Mouse (Mus musculus): ENCODE data around the gene Tbxa2r. TPM values are rescaled to one million over a fixed set of nuclear protein-coding genes. Genes with fewer than 3 reads are reported as not detected.

Gene Tbxa2r
- 10 to 100 TPM; 30.0 to 30.7 TPM for total RNA-seq (2023)

GRCm38 (mm10) chr10:81328386-81328785 is at the start of gene Tbxa2r:
Tbxa2r (plus strand) TSS chr10:81328731.

GRCm38 (mm10) chr10:81291511-81292104 is 36.9 kb upstream of the Tbxa2r start, which contains the start of gene Tjp3:
Tjp3 (minus strand) TSS chr10:81291581.

GRCm38 (mm10) chr10:81292554-81293333 is 35.8 kb upstream of the Tbxa2r start, which contains the start of gene Pip5k1c:
Pip5k1c (plus strand) TSS chr10:81292963.

GRCm38 (mm10) chr10:81320550-81321347 is 7.8 kb upstream of the Tbxa2r start, which contains the start of gene Cactin:
Cactin (plus strand) TSS chr10:81321103.

GRCm38 (mm10) chr10:81342686-81343505 is 14.4 kb downstream of the Tbxa2r start, which contains the start of gene Gipc3:
Gipc3 (minus strand) TSS chr10:81343266.

GRCm38 (mm10) chr10:81350351-81351063 is 22.0 kb downstream of the Tbxa2r start, which contains the start of gene Hmg20b:
Hmg20b (minus strand) TSS chr10:81350480.

GRCm38 (mm10) chr10:81356991-81357844 is 28.7 kb downstream of the Tbxa2r start, which contains the start of gene Mfsd12:
Mfsd12 (plus strand) TSS chr10:81357491.

GRCm38 (mm10) chr10:81365672-81366476 is 37.3 kb downstream of the Tbxa2r start, which contains the start of gene 4930404N11Rik:
4930404N11Rik (minus strand) TSS chr10:81365816.

GRCm38 (mm10) chr10:81377793-81378552 is 49.4 kb downstream of the Tbxa2r start, which contains the start of gene Fzr1:
Fzr1 (minus strand) TSS chr10:81378516.

GRCm38 (mm10) chr10:81383802-81384604 is 55.5 kb downstream of the Tbxa2r start, which contains the start of the genes Dohh and Gm48551:
Dohh (plus strand) TSS chr10:81384428.
Gm48551 (plus strand) TSS chr10:81384466.

Other genes with a start within 250 kb of the Tbxa2r start
- not detected for gene Creb3l3, start 229.9 kb upstream of the Tbxa2r start, total RNA-seq (2023)
- 100 to 1,000 TPM; 134 to 145 TPM for gene Map2k2, start 222.8 kb upstream of the Tbxa2r start, total RNA-seq (2023)
- 10 to 100 TPM; 75.0 to 78.0 TPM for gene Zbtb7a, start 193.5 kb upstream of the Tbxa2r start, total RNA-seq (2023)
- 10 to 100 TPM; 37.2 to 43.2 TPM for gene Pias4, start 160.8 kb upstream of the Tbxa2r start, total RNA-seq (2023)
- 1,000 to 10,000 TPM; 2,301 to 2,484 TPM for gene Eef2, start 152.1 kb upstream of the Tbxa2r start, total RNA-seq (2023)
- 10 to 100 TPM; 62.4 to 62.6 TPM for gene Dapk3, start 145.7 kb upstream of the Tbxa2r start, total RNA-seq (2023)
- gene 4930442H23Rik, start 144.9 kb upstream of the Tbxa2r start, total RNA-seq (2023), result not detected
- gene Nmrk2, start 126.7 kb upstream of the Tbxa2r start, total RNA-seq (2023), result not detected
- 1 to 10 TPM; 1.4 to 2.7 TPM for gene Atcay, start 97.9 kb upstream of the Tbxa2r start, total RNA-seq (2023)
- 1 to 10 TPM; 5.2 to 5.5 TPM for gene Zfr2, start 95.6 kb upstream of the Tbxa2r start, total RNA-seq (2023)
- gene Matk, start 75.8 kb upstream of the Tbxa2r start, total RNA-seq (2023), result 10 to 100 TPM; 16.0 to 20.8 TPM
- gene Mrpl54, start 61.8 kb upstream of the Tbxa2r start, total RNA-seq (2023), result 10 to 100 TPM; 78.6 to 84.0 TPM
- 10 to 100 TPM; 28.8 to 36.2 TPM for gene Apba3, start 61.8 kb upstream of the Tbxa2r start, total RNA-seq (2023)
- gene Tjp3, start 37.1 kb upstream of the Tbxa2r start, total RNA-seq (2023), result 1 to 10 TPM; 4.2 to 5.8 TPM
- 100 to 1,000 TPM; 104 to 118 TPM for gene Pip5k1c, start 35.8 kb upstream of the Tbxa2r start, total RNA-seq (2023)
- 10 to 100 TPM; 48.1 to 49.9 TPM for gene Cactin, start 7.6 kb upstream of the Tbxa2r start, total RNA-seq (2023)
- not detected for gene Gipc3, start 14.5 kb downstream of the Tbxa2r start, total RNA-seq (2023)
- gene Hmg20b, start 21.7 kb downstream of the Tbxa2r start, total RNA-seq (2023), result 10 to 100 TPM; 33.7 to 41.3 TPM
- gene Mfsd12, start 28.8 kb downstream of the Tbxa2r start, total RNA-seq (2023), result 10 to 100 TPM in 1 of 2 experiments, 1 to 10 TPM in 1; 5.9 to 10.6 TPM
- 10 to 100 TPM in 1 of 2 experiments, 1 to 10 TPM in 1; 8.0 to 10.6 TPM for gene 4930404N11Rik, start 37.1 kb downstream of the Tbxa2r start, total RNA-seq (2023)
- gene Fzr1, start 49.8 kb downstream of the Tbxa2r start, total RNA-seq (2023), result 10 to 100 TPM; 32.5 to 38.5 TPM
- gene Dohh, start 55.7 kb downstream of the Tbxa2r start, total RNA-seq (2023), result 10 to 100 TPM; 38.0 to 44.2 TPM
- gene Gm48551, start 55.7 kb downstream of the Tbxa2r start, total RNA-seq (2023), result 1 to 10 TPM; 3.3 to 5.8 TPM
- 1 to 10 TPM; 6.1 to 6.4 TPM for gene Gm48552, start 60.3 kb downstream of the Tbxa2r start, total RNA-seq (2023)
- 1 to 10 TPM; 3.6 to 6.8 TPM for gene Smim24, start 64.3 kb downstream of the Tbxa2r start, total RNA-seq (2023)
- gene Nfic, start 126.9 kb downstream of the Tbxa2r start, total RNA-seq (2023), result 10 to 100 TPM; 18.7 to 22.7 TPM
- under 1 TPM in 1 of 2 experiments, not detected in 1; 0.44 TPM for gene Celf5, start 154.0 kb downstream of the Tbxa2r start, total RNA-seq (2023)
- gene Ncln, start 167.7 kb downstream of the Tbxa2r start, total RNA-seq (2023), result 100 to 1,000 TPM; 203 to 223 TPM
- gene S1pr4, start 171.4 kb downstream of the Tbxa2r start, total RNA-seq (2023), result 100 to 1,000 TPM; 155 to 169 TPM
- gene Gna15, start 195.5 kb downstream of the Tbxa2r start, total RNA-seq (2023), result 10 to 100 TPM; 12.5 to 23.0 TPM
- 10 to 100 TPM; 26.8 to 35.6 TPM for gene Gna11, start 216.5 kb downstream of the Tbxa2r start, total RNA-seq (2023)
- 100 to 1,000 TPM; 555 to 631 TPM for gene Aes, start 230.8 kb downstream of the Tbxa2r start, total RNA-seq (2023)
- gene Tle2, start 245.8 kb downstream of the Tbxa2r start, total RNA-seq (2023), result 1 to 10 TPM; 5.1 to 5.2 TPM